Mouse (Mus musculus): ENCODE data around the gene Nrde2. TPM values are rescaled to one million over a fixed set of nuclear protein-coding genes. Genes with fewer than 3 reads are reported as not detected.

Nrde2 gene
- polyA plus RNA-seq, 1 experiment from 2014 or later = 15.5 TPM

DNA sequence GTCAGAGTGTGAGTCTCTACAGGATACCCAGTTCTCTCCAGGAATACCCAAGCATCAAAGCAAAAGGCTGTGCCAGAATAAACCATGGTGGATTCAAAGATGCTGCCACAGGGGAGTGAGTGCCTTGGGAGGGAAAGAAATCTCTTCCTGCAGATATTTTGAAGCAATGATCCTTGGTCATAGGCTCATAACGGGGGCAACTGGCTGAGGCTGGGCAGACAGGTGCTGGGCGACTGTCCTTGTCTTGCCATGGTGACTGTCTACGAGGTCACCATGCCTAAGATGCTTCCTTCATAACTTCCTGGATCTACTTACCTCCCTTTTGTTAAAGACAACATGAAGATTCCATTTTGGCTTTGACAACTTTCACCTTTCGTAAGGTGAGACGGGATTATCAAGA, 54.9 kb downstream of the Nrde2 start:
- Histone ChIP-seq H3K4me3 (no peak overlapping the region), H3K36me3 (replicated peaks) (no peaks in the 10 kb centered on the region), H3K27me3 (ENCODE audit: poor library complexity, severe bottlenecking) (0 out of 2 replicates have a peak, but pooled peaks cover 5% of the 10 kb centered on the region), H3K27ac (no peak overlapping the region), H3K9me3 (no peaks in the 10 kb centered on the region), H3K4me1 (peaks cover 19% of the 10 kb centered on the region)
- WGBS = 90% methylated on average over 5 of the region's 5 CpGs
- no peak for DNase-seq (ENCODE audit: extremely low spot score, low spot score)

DNA sequence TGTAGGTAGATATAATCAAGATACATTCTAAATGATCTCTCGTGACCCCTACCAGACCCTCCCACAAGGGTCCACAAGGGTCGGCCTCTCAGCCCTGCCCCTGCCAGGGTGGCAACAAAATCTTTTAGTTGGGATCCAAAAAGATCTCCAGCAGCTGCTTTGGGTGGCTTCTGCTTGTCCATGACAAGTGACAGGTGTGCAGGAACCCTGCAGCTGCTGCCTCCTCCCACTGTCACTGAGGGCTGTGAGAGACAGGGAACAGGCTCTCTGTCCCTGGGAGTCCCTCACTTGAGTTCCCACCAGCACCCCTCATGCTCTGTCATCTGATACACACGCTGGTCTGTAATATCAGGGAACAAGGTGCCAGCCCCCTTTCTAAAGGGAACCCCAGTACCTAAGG, 57.8 kb downstream of the Nrde2 start:
- no peak overlapping the region for H3K27ac ChIP-seq
- no peaks in the 10 kb centered on the region for H3K36me3 ChIP-seq (replicated peaks)
- H3K9me3 ChIP-seq = no peaks in the 10 kb centered on the region
- H3K4me1 ChIP-seq = peaks cover 4% of the 10 kb centered on the region; the same call in 1 of the 2 replicates
- 82% methylated on average over 3 of the region's 3 CpGs for WGBS
- H3K27me3 ChIP-seq (ENCODE audit: poor library complexity, severe bottlenecking) = 0 out of 2 replicates have a peak, but pooled peaks cover 5% of the 10 kb centered on the region
- H3K4me3 ChIP-seq = no peak overlapping the region
- no peak for DNase-seq (ENCODE audit: extremely low spot score, low spot score)

DNA sequence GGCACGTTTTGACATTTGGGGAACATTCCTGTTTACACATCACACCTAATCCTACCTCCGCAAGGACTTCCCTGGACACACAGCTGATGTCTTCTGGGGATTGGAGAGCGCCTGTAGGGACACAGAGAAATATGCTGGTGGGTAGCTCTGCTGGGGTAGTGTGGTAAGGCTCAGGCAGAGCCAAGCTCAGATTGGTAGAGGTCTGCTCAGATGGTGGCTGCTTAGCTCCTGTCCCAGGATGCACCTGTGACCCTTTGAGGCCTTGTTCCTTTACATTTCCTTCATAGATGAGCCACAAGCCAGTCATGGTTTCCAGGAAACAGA, 58.8 kb downstream of the Nrde2 start:
- Histone ChIP-seq H3K4me3 (no peak overlapping the region), H3K27ac (no peak overlapping the region), H3K9me3 (no peaks in the 10 kb centered on the region), H3K36me3 (replicated peaks) (no peaks in the 10 kb centered on the region), H3K27me3 (ENCODE audit: poor library complexity, severe bottlenecking) (0 out of 2 replicates have a peak, but pooled peaks cover 5% of the 10 kb centered on the region), H3K4me1 (no peaks in the 10 kb centered on the region)
- WGBS = 76% methylated on average over 3 of the region's 3 CpGs
- no peak for DNase-seq (ENCODE audit: extremely low spot score, low spot score)

DNA sequence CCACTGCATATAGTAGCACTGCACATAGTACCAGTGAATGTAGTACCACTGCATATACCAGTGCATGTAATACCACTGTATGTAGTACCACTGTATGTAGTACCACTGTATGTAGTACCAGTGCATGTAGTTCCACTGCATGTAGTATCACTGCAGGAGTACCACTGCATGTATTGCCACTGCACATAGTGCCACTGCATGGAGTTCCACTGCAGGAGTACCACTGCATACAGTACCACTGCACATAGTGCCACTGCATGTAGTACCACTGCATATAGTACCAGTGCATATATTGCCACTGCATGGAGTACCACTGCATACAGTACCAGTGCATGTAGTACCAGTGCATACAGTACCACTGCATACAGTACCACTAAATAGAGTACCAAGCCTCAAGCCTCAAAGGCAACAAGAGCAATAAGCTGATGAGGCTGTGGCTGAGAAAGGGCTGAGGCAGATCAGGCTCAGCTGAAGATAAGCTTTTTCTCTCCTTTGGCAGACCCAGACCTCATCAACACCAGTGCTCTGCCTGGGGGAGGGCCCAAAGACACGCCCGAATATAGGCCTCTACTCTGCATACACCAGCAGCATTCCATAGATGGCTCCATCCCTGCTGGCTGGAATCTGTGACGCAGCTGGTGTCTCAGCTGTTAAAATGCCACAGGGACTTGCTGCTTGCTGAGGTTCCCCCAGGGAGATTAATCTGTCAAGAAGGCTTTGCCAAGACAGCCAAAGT, 59.3 kb downstream of the Nrde2 start:
- 80% methylated on average over 3 of the region's 3 CpGs for WGBS

DNA sequence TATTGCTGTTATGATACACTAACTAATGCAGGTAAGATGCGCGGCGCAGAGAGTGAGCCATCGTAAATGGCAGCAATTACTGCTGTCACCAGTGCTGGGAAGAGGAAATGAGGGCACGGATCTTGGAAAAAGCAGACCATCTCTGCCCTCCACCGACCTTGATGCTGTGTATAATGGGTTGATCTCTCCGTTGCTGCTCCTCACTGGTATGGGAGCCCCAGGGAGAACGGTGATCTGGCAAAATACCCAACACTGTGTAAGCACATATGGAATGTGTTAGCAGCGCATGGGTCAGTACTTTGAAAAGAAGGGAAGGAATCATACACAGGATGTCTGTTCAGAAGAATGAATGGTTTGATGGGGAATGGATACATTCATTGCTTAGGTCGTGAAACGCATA, 66.4 kb downstream of the Nrde2 start:
- Histone ChIP-seq H3K4me3 (no peak overlapping the region), H3K27ac (no peak overlapping the region), H3K4me1 (no peaks in the 10 kb centered on the region), H3K36me3 (replicated peaks) (no peaks in the 10 kb centered on the region), H3K27me3 (ENCODE audit: poor library complexity, severe bottlenecking) (no peaks in the 10 kb centered on the region), H3K9me3 (no peaks in the 10 kb centered on the region)
- DNase-seq (ENCODE audit: extremely low spot score, low spot score) = no peak
- 80% methylated on average over 11 of the region's 11 CpGs for WGBS

More for the DNA sequence above, 59.3 kb downstream of the Nrde2 start:
- Histone ChIP-seq H3K9me3 (no peaks in the 10 kb centered on the region), H3K27ac (no peak overlapping the region), H3K27me3 (ENCODE audit: poor library complexity, severe bottlenecking) (0 out of 2 replicates have a peak, but pooled peaks cover 5% of the 10 kb centered on the region), H3K4me1 (no peaks in the 10 kb centered on the region), H3K4me3 (no peak overlapping the region), H3K36me3 (replicated peaks) (no peaks in the 10 kb centered on the region)
- DNase-seq (ENCODE audit: extremely low spot score, low spot score) = no peak

DNA sequence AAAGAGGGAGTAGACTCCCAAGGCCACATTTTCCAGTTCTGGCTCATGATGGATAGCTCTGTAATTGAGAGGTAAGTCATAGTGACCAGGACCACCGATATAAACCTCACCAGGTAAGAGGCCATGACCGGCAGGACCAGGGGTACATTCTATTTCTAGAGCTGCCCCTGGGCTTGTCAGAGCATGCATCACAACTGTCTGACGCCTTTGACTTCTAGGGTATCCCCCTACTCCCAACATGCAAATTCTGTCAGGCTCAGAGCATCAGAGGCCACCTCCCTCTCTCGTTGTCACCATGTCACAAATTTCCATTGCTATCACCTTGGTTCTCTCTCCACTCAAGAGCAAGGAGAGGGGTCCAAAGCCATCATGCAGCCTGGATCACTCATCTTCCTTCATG, 68.7 kb downstream of the Nrde2 start:
- Histone ChIP-seq H3K36me3 (replicated peaks) (no peaks in the 10 kb centered on the region), H3K9me3 (no peaks in the 10 kb centered on the region), H3K27ac (no peak overlapping the region), H3K27me3 (ENCODE audit: poor library complexity, severe bottlenecking) (no peaks in the 10 kb centered on the region), H3K4me3 (no peak overlapping the region), H3K4me1 (no peaks in the 10 kb centered on the region)
- WGBS = 85% methylated on average over 4 of the region's 4 CpGs
- no peak for DNase-seq (ENCODE audit: extremely low spot score, low spot score)

DNA sequence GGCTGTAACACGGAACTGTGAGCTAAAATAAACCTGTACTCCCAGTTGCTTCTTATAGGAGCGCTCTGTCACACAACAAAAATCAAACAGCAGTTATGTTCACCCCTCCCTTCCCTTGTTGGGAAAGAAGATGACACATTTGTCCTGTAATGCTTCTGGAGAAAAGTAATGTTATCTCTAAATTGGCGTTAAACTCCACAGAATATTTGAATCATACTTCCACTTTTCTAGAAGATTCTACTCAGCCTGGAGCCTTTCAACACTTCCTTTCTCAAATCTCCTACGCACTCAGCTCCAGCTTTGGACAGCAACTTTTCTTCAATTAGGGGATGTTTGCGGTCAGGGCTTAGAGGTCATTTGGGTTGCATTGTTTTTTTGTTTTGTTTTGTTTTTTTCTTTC, 70.2 kb downstream of the Nrde2 start:
- Histone ChIP-seq H3K27me3 (ENCODE audit: poor library complexity, severe bottlenecking) (no peaks in the 10 kb centered on the region), H3K36me3 (replicated peaks) (no peaks in the 10 kb centered on the region), H3K4me1 (peaks cover under 1% of the 10 kb centered on the region), H3K9me3 (no peaks in the 10 kb centered on the region), H3K27ac (no peak overlapping the region), H3K4me3 (no peak overlapping the region)
- no peak for DNase-seq (ENCODE audit: extremely low spot score, low spot score)
- WGBS = 88% methylated on average over 5 of the region's 5 CpGs

DNA sequence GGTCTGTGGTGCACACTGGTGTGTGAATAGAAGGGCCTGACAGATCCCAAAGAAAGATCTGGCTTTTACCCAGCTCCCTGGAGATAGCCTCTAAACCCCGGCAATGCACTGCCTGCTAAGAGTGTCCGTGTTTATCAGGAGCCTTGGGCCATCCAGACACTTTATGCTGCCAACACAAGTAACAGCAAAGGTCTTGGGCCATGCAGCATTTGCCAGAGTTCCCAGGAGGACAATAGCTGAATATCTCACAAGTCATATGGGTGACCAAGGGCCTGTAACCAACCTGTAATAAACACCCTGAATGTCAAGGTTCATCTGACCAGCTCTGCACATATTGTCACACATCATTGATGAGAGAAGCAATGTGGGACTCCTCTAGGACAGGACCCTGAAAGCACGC, 71.4 kb downstream of the Nrde2 start:
- Histone ChIP-seq H3K27ac (no peak overlapping the region), H3K4me3 (no peak overlapping the region), H3K4me1 (peaks cover 10% of the 10 kb centered on the region), H3K36me3 (replicated peaks) (no peaks in the 10 kb centered on the region), H3K27me3 (ENCODE audit: poor library complexity, severe bottlenecking) (no peaks in the 10 kb centered on the region), H3K9me3 (no peaks in the 10 kb centered on the region)
- WGBS = 90% methylated on average over 3 of the region's 3 CpGs
- DNase-seq (ENCODE audit: extremely low spot score, low spot score) = no peak

DNA sequence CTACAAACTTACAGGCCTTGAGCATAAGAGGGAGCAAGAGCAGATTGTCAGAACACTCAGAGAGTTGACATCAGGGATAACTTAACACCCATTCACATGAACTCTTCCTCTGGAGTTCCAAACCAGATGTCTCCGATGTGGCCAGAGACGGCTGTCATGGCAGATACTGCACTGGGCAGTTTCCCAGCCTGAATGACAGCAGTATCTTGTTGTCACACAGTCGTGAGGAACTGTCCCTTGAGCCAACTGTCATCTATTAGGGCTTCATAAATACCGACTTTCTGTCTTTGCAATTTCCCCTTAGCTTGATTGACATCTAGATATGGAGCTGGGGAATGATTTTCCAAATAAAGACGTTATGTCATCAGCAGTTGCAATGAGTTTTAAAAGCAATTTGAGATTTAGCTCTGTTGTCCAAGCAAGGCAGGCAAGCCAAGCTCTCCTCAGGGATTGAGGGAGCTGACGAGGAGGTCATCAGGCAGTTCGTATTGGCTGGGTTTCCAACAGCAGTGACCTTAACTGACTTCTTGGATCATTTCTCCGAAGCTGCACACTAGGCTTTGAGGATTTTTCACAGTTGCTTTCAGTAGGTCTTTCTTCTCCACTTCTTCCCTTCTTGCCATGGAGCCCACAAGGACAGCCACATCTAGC, 79.7 kb downstream of the Nrde2 start:
- H3K4me3 ChIP-seq = no peak overlapping the region
- H3K27me3 ChIP-seq (ENCODE audit: poor library complexity, severe bottlenecking) = no peaks in the 10 kb centered on the region
- H3K4me1 ChIP-seq = peaks cover 10% of the 10 kb centered on the region
- no peaks in the 10 kb centered on the region for H3K36me3 ChIP-seq (replicated peaks)
- no peaks in the 10 kb centered on the region for H3K9me3 ChIP-seq
- no peak overlapping the region for H3K27ac ChIP-seq
- WGBS = 88% methylated on average over 8 of the region's 8 CpGs
- no peak for DNase-seq (ENCODE audit: extremely low spot score, low spot score)

DNA sequence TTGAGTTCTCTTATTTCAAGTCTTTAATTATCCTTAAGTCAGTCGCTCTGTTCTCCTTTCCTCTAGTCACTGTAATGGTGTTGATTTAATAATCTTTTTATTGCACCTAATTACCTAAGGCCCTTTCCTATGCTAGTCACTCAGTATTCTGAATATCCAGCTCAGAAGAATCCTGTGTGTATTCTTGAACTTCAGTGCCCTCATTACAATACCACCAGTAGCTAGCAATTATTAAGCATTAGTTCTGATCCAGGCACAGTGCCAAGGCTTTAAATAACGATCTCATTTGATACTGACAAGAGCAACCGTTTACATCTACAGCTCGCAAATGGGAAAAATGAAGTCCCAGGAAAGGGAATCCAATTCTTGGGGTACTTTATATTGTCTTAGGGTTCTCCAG, 83.7 kb downstream of the Nrde2 start:
- DNase-seq (ENCODE audit: extremely low spot score, low spot score) = no peak
- Histone ChIP-seq H3K9me3 (no peaks in the 10 kb centered on the region), H3K4me3 (no peak overlapping the region), H3K27ac (no peak overlapping the region), H3K4me1 (peaks cover 9% of the 10 kb centered on the region), H3K36me3 (replicated peaks) (no peaks in the 10 kb centered on the region), H3K27me3 (ENCODE audit: poor library complexity, severe bottlenecking) (no peaks in the 10 kb centered on the region)
- WGBS = 86% methylated on average over 4 of the region's 4 CpGs

Other genes with a start within 250 kb of the Nrde2 start
- 0.16 and 0.38 TPM in 2 replicates for gene Kcnk13, start 195.2 kb downstream of the Nrde2 start, polyA plus RNA-seq (2016; fragmentation: Nextera tagmentation; extraction: Ambion mirVana)
- 414 and 431 TPM in 2 replicates for gene Psmc1, start 49.5 kb downstream of the Nrde2 start, polyA plus RNA-seq (2016; fragmentation: Nextera tagmentation; extraction: Ambion mirVana)
- 1,249 and 1,251 TPM in 2 replicates for gene Calm1, start 39.8 kb upstream of the Nrde2 start, polyA plus RNA-seq (2016; fragmentation: Nextera tagmentation; extraction: Ambion mirVana)